Mouse (Mus musculus) CH12.LX (cell line): ENCODE results near the gene Tmeff2. TPM values are rescaled to one million over a fixed set of nuclear protein-coding genes. Genes with fewer than 3 reads are reported as not detected.

Source experiments
- DNase-seq: peaks from one replicate; pipeline ENCODE4 v3.0.0-alpha.2; 2013; ENCODE audit errors: extremely low read depth
- H3K27ac ChIP-seq: 2 replicates; pipeline ENCODE4 v1.5.1; 2012; ENCODE audit warnings: low read depth, mild to moderate bottlenecking, control low read depth, moderate library complexity; ENCODE audit not compliant: insufficient read depth
- H3K27me3 ChIP-seq: replicated peaks from 2 replicates; pipeline ENCODE3; 2012; ENCODE audit warnings: inconsistent platforms
- H3K36me3 ChIP-seq, 2 experiments: replicated peaks in 1 of 2; 2 replicates each; pipeline versions ENCODE3 to v1.6.1; 2012; ENCODE audit warnings: inconsistent platforms in 1 of 2, low read length in 1 of 2, mild to moderate bottlenecking in 1 of 2, mixed read lengths in 1 of 2, moderate library complexity in 1 of 2; ENCODE audit not compliant: control insufficient read depth in 1 of 2, insufficient read depth in 1 of 2
- H3K4me1 ChIP-seq, 2 experiments: 2 replicates each; pipeline ENCODE4 v1.6.1; 2012; ENCODE audit warnings: inconsistent platforms in 1 of 2, moderate library complexity in 1 of 2; ENCODE audit not compliant: insufficient read depth in 2 of 2, control insufficient read depth in 1 of 2
- H3K4me2 ChIP-seq: 2 replicates; pipeline ENCODE4 v1.6.1; 2012; ENCODE audit warnings: low read depth, mild to moderate bottlenecking, control low read depth; ENCODE audit not compliant: poor library complexity, insufficient read depth, severe bottlenecking
- H3K4me3 ChIP-seq, 3 experiments: fragments of 150-350 bp in 1 of 3; sonication (generic) in 1 of 3; replicated peaks in 1 of 3; 2 replicates each; pipeline versions ENCODE3 to v1.5.1; 2011 to 2012; ENCODE audit warnings: low read depth in 2 of 3, low read length in 2 of 3, mild to moderate bottlenecking in 2 of 3, moderate library complexity in 2 of 3, control low read depth in 1 of 3, improper control_type of control experiment in 1 of 3, inconsistent platforms in 1 of 3, mixed read lengths in 1 of 3; ENCODE audit not compliant: poor library complexity in 1 of 3
- H3K79me2 ChIP-seq: replicated peaks from 2 replicates; pipeline ENCODE4 v1.6.1; 2012; ENCODE audit warnings: mild to moderate bottlenecking, moderate library complexity; ENCODE audit not compliant: control insufficient read depth, poor library complexity, insufficient read depth, severe bottlenecking; ENCODE audit errors: extremely low read depth
- H3K9ac ChIP-seq: 2 replicates; pipeline ENCODE4 v1.6.1; 2012; ENCODE audit warnings: low read depth, mild to moderate bottlenecking, control low read depth, moderate library complexity; ENCODE audit not compliant: insufficient read depth
- H3K9me3 ChIP-seq: replicated peaks from 2 replicates; pipeline ENCODE3; 2012; ENCODE audit warnings: low read length, inconsistent platforms, mixed read lengths
- BHLHE40 ChIP-seq: IDR thresholded peaks from 2 replicates; pipeline ENCODE4 v1.6.1; 2011; ENCODE audit warnings: mild to moderate bottlenecking, low read depth, low read length, improper control_type of control experiment
- CHD1 ChIP-seq: IDR thresholded peaks from 2 replicates; pipeline ENCODE4 v1.6.1; 2012; ENCODE audit warnings: low read depth, low read length, improper control_type of control experiment, inconsistent platforms
- CHD2 ChIP-seq: IDR thresholded peaks from 2 replicates; pipeline ENCODE4 v1.6.1; 2011; ENCODE audit warnings: low read length, improper control_type of control experiment
- E2F4 ChIP-seq: IDR thresholded peaks from 2 replicates; pipeline ENCODE4 v1.6.1; 2011; ENCODE audit warnings: low read depth, low read length, improper control_type of control experiment; ENCODE audit not compliant: insufficient replicate concordance
- EP300 ChIP-seq: IDR thresholded peaks from 2 replicates; pipeline ENCODE4 v1.6.1; 2011; ENCODE audit warnings: low read length, improper control_type of control experiment
- ETS1 ChIP-seq: conservative IDR thresholded peaks from 2 replicates; pipeline ENCODE4 v1.6.1; 2012; ENCODE audit warnings: low read depth, mild to moderate bottlenecking, inconsistent platforms, low read length, improper control_type of control experiment, moderate library complexity
- HCFC1 ChIP-seq: IDR thresholded peaks from 2 replicates; pipeline ENCODE4 v1.6.1; 2012; ENCODE audit warnings: low read depth, mild to moderate bottlenecking, inconsistent platforms, low read length, improper control_type of control experiment
- JUND ChIP-seq: conservative IDR thresholded peaks from 2 replicates; pipeline ENCODE4 v1.6.1; 2011; ENCODE audit warnings: low read depth, low read length, improper control_type of control experiment
- KAT2A ChIP-seq: IDR thresholded peaks from 2 replicates; pipeline ENCODE4 v1.6.1; 2012; ENCODE audit warnings: low read length, improper control_type of control experiment, inconsistent platforms; ENCODE audit not compliant: insufficient replicate concordance
- MAFK ChIP-seq: IDR thresholded peaks from 2 replicates; pipeline ENCODE4 v1.6.1; 2011; ENCODE audit warnings: low read length, improper control_type of control experiment; ENCODE audit not compliant: insufficient replicate concordance
- MAZ ChIP-seq: IDR thresholded peaks from 2 replicates; pipeline ENCODE4 v1.6.1; 2012; ENCODE audit warnings: low read depth, mild to moderate bottlenecking, inconsistent platforms, low read length, improper control_type of control experiment, moderate library complexity
- MYC ChIP-seq: IDR thresholded peaks from 2 replicates; pipeline ENCODE4 v1.6.1; 2011; ENCODE audit warnings: low read depth, mild to moderate bottlenecking, improper control_type of control experiment, low read length
- NELFE ChIP-seq: IDR thresholded peaks from 2 replicates; pipeline ENCODE4 v1.6.1; 2011; ENCODE audit warnings: low read depth, low read length, improper control_type of control experiment
- PAX5 ChIP-seq: IDR thresholded peaks from 2 replicates; pipeline ENCODE4 v1.6.1; 2012; ENCODE audit warnings: low read length, inconsistent platforms, mixed read lengths
- POLR2AphosphoS2 ChIP-seq: IDR thresholded peaks from 2 replicates; pipeline ENCODE4 v1.6.1; 2011; ENCODE audit warnings: low read depth, low read length, improper control_type of control experiment
- RAD21 ChIP-seq: IDR thresholded peaks from 2 replicates; pipeline ENCODE4 v1.6.1; 2011; ENCODE audit warnings: low read depth, mild to moderate bottlenecking, low read length, improper control_type of control experiment, moderate library complexity
- SIN3A ChIP-seq: IDR thresholded peaks from 2 replicates; pipeline ENCODE4 v1.6.1; 2012; ENCODE audit warnings: low read length, improper control_type of control experiment, inconsistent platforms
- USF1 ChIP-seq: IDR thresholded peaks from 2 replicates; pipeline ENCODE4 v1.6.1; 2014; ENCODE audit warnings: low read depth, mild to moderate bottlenecking, inconsistent platforms, low read length, improper control_type of control experiment
- ZKSCAN1 ChIP-seq: IDR thresholded peaks from 2 replicates; pipeline ENCODE4 v1.6.1; 2012; ENCODE audit warnings: low read depth, inconsistent platforms, low read length, improper control_type of control experiment, borderline replicate concordance
- ZMIZ1 ChIP-seq: IDR thresholded peaks from 2 replicates; pipeline ENCODE4 v1.6.1; 2012; ENCODE audit warnings: low read depth, mild to moderate bottlenecking, inconsistent platforms, low read length, improper control_type of control experiment
- ZNF384 ChIP-seq: IDR thresholded peaks from 2 replicates; pipeline ENCODE4 v1.6.1; 2012; ENCODE audit warnings: low read depth, low read length, improper control_type of control experiment, inconsistent platforms
- dilution Hi-C: fragments of 300-500 bp; cut with MboI; formaldehyde crosslinking; loops from 2 replicates; pipeline ENCODE4 v1.14.3; 2020; ENCODE audit warnings: low sequenced_read_pairs; ENCODE audit not compliant: extremely low pct_unique_long_range_greater_than_20kb, extremely low pct_ligation_motif_present
- in situ Hi-C: fragments of 300-500 bp; cut with MboI; formaldehyde crosslinking; loops from 3 replicates; pipeline ENCODE4 v1.14.3; 2019; ENCODE audit warnings: low sequenced_read_pairs, low pct_ligation_motif_present, low pct_unique_long_range_greater_than_20kb, mixed read lengths
- polyA plus RNA-seq: library from polyadenylated mRNA; unstranded; fragments of >175 nt; gene quantifications from 2 replicates; pipeline ENCODE4 v1.2.1, GENCODE M21; 2012; ENCODE audit warnings: low read depth; ENCODE audit not compliant: insufficient read length
- total RNA-seq, 2 experiments: library from RNA; depleted of rRNA; stranded (reverse); fragments of 300-350 nt in 1 of 2; fragments of >200 nt in 1 of 2; gene quantifications; 2 replicates each; pipeline ENCODE4 v1.2.3; 2012 to 2014

Tmeff2 gene
- total and polyA plus RNA-seq, 3 experiments = not detected

GRCm38 (mm10) chr1:50948575-50948974 lies 48.1 kb downstream of the Tmeff2 start:
- TF ChIP-seq HCFC1 (no peak), MAFK (no peak), CHD2 (no peak), CHD1 (no peak), EP300 (no peak), MYC (no peak), PAX5 (no peak)
- no peaks in the 10 kb centered on the region for H3K4me1 ChIP-seq
- dilution Hi-C loops = no loop called here
- no peak overlapping the region for H3K9ac ChIP-seq
- in situ Hi-C loops = no loop called here
- DNase-seq = no peak
- H3K4me3 ChIP-seq = no peak overlapping the region
- H3K36me3 ChIP-seq = no peaks in the 10 kb centered on the region
- H3K79me2 ChIP-seq = no peaks in the 10 kb centered on the region
- H3K4me2 ChIP-seq = no peak overlapping the region
- no peaks in the 10 kb centered on the region for H3K27me3 ChIP-seq
- no peaks in the 10 kb centered on the region for H3K9me3 ChIP-seq
- H3K27ac ChIP-seq = no peak overlapping the region

GRCm38 (mm10) chr1:50958844-50959243 lies 58.4 kb downstream of the Tmeff2 start:
- no peak overlapping the region for H3K27ac ChIP-seq
- no peak for DNase-seq
- in situ Hi-C loops = loop anchor here (25.0 kb wide), 2 partner anchors 378 to 653 kb away; no protein-coding TSS in a partner anchor
- TF ChIP-seq RAD21 = no peak
- no peak for TF ChIP-seq ZNF384
- no peak for TF ChIP-seq E2F4
- TF ChIP-seq KAT2A = no peak
- no peak for TF ChIP-seq POLR2AphosphoS2
- no peak for TF ChIP-seq BHLHE40
- no peak for TF ChIP-seq USF1
- no peak for TF ChIP-seq SIN3A
- TF ChIP-seq HCFC1 = no peak
- TF ChIP-seq NELFE = no peak
- TF ChIP-seq ETS1 = no peak
- no peak for TF ChIP-seq JUND
- TF ChIP-seq ZKSCAN1 = no peak
- no peak for TF ChIP-seq MAZ
- no peak for TF ChIP-seq ZMIZ1
- H3K36me3 ChIP-seq = no peaks in the 10 kb centered on the region
- dilution Hi-C loops = no loop called here
- H3K9ac ChIP-seq = no peak overlapping the region
- H3K27me3 ChIP-seq = no peaks in the 10 kb centered on the region
- H3K79me2 ChIP-seq = no peaks in the 10 kb centered on the region
- H3K9me3 ChIP-seq = no peaks in the 10 kb centered on the region
- H3K4me3 ChIP-seq = no peak overlapping the region
- peaks cover 0 to 7% of the 10 kb centered on the region in 2 experiments; a peak in 2 of 4 replicates for H3K4me1 ChIP-seq
- H3K4me2 ChIP-seq = no peak overlapping the region
